Mouse (Mus musculus) ES-E14 (cell line): ENCODE measurements around the gene Ppfia2.

ENCODE experiments used
- CHD2 ChIP-seq: IDR thresholded peaks from 2 replicates; pipeline ENCODE4 v1.6.1; 2014; ENCODE audit warnings: mild to moderate bottlenecking, low read depth, low read length, inconsistent platforms
- MAFK ChIP-seq: IDR thresholded peaks from 2 replicates; pipeline ENCODE4 v1.6.1; 2014; ENCODE audit warnings: mild to moderate bottlenecking, low read depth, low read length, inconsistent platforms; ENCODE audit not compliant: insufficient read depth

DNA sequence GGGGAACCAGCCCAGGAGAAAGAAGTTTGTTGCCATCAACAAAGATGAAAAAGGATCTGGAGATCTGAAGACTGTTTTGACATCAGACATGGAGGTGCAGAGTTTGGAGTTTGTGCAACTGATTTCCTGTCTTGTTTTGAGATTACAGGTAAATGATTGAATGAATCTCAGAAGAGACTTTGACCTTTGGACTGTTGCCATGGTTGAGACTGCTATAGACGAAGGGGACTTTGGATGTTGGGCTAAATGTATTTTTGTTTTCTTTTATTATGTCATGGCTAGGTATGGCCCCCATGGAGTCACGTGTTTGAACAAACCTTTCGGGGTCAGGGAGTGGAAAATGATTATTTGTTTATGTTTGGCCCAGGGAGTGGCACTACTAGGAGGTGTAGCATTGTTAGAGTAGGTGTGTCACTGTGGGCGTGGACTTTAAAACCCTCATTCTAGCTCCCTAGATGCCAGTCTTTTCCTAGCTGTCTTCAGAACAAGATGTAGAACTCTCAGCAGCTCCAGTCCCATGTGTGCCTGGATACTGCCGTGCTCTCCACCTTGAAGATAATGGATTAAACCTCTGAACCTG lies 133.3 kb downstream of the Ppfia2 start:
- TF ChIP-seq MAFK (no peak), CHD2 (no peak)
